Mouse (Mus musculus) lung, postnatal 0 days (tissue): ENCODE data around the gene Snx9.

Experiments used
- CTCF ChIP-seq: IDR thresholded peaks from 2 replicates; pipeline ENCODE4 v1.5.1; 2016; ENCODE audit warnings: antibody characterized with exemption, mild to moderate bottlenecking
- EP300 ChIP-seq: IDR thresholded peaks from 2 replicates; pipeline ENCODE4 v1.6.1; 2016; ENCODE audit warnings: antibody characterized with exemption, mild to moderate bottlenecking, control low read depth

- no peak for TF ChIP-seq EP300
- no peak for TF ChIP-seq CTCF
Observed at GRCm38 (mm10) chr17:5841128-5841942, at the start of gene Snx9.
